Mouse (Mus musculus) midbrain, embryonic 14.5 days (tissue): ENCODE results near the gene 3110082I17Rik. TPM values are rescaled to one million over a fixed set of nuclear protein-coding genes. Genes with fewer than 3 reads are reported as not detected.
A peak's percentile ranks its signal among the peaks of the same experiment; 100 is the strongest.

Experiments
- ATAC-seq: fragments of 200-750 bp; cut with Nextera tagmentation; 2 replicates; pipeline ENCODE4 v1.8.0; 2017; ENCODE audit warnings: moderate number of reproducible peaks, moderate library complexity; ENCODE audit not compliant: low FRiP score, low TSS enrichment
- DNase-seq: peaks from one replicate; pipeline ENCODE4 v3.0.0-alpha.2; 2015
- H3K27ac ChIP-seq: fragments of 300-500 bp; sonication (generic); replicated peaks from 2 replicates; pipeline ENCODE4 v1.5.1; 2014; ENCODE audit warnings: mild to moderate bottlenecking, low read depth, low read length, moderate library complexity
- H3K27me3 ChIP-seq: fragments of 300-500 bp; sonication (generic); 2 replicates; pipeline ENCODE4 v1.6.1; 2014; ENCODE audit warnings: low read length, control low read depth, mixed read lengths; ENCODE audit not compliant: control insufficient read depth, insufficient read depth
- H3K36me3 ChIP-seq: fragments of 300-500 bp; sonication (generic); 2 replicates; pipeline ENCODE4 v1.6.1; 2014; ENCODE audit warnings: low read length, control low read depth; ENCODE audit not compliant: control insufficient read depth, insufficient read depth
- H3K4me1 ChIP-seq: fragments of 300-500 bp; sonication (generic); 2 replicates; pipeline ENCODE4 v1.6.1; 2014; ENCODE audit warnings: mild to moderate bottlenecking, antibody characterized with exemption, low read length, control low read depth; ENCODE audit not compliant: control insufficient read depth, insufficient read depth
- H3K4me2 ChIP-seq: fragments of 300-500 bp; sonication (generic); 2 replicates; pipeline ENCODE4 v1.6.1; 2014; ENCODE audit warnings: mild to moderate bottlenecking, low read length, moderate library complexity
- H3K4me3 ChIP-seq: fragments of 300-500 bp; sonication (generic); replicated peaks from 2 replicates; pipeline ENCODE4 v1.5.1; 2014; ENCODE audit warnings: low read depth, low read length
- H3K9ac ChIP-seq: fragments of 300-500 bp; sonication (generic); replicated peaks from 2 replicates; pipeline ENCODE4 v1.6.1; 2014; ENCODE audit warnings: mild to moderate bottlenecking, low read length, moderate library complexity
- H3K9me3 ChIP-seq: fragments of 300-500 bp; sonication (generic); 2 replicates; pipeline ENCODE4 v1.6.1; 2016; ENCODE audit warnings: low read length, control low read depth, mixed read lengths; ENCODE audit not compliant: control insufficient read depth
- WGBS: fragments of 180-500 bp; shearing (Covaris S2); extraction: QIAGEN DNeasy Blood & Tissue Kit; methylation state at CpG from one replicate; pipeline ENCODE4 v1.1.7; 2014; 5-methylcytosine and 5-hydroxymethylcytosine counted together
- polyA plus RNA-seq: library from polyadenylated mRNA; unstranded; fragments of >200 nt; fragmentation: Nextera tagmentation; extraction: Ambion mirVana; gene quantifications from 2 replicates; pipeline ENCODE4 v1.2.1, GENCODE M21; 2014

3110082I17Rik gene
- polyA plus RNA-seq, 1 experiment from 2014 or later, result 12.8 TPM

DNA sequence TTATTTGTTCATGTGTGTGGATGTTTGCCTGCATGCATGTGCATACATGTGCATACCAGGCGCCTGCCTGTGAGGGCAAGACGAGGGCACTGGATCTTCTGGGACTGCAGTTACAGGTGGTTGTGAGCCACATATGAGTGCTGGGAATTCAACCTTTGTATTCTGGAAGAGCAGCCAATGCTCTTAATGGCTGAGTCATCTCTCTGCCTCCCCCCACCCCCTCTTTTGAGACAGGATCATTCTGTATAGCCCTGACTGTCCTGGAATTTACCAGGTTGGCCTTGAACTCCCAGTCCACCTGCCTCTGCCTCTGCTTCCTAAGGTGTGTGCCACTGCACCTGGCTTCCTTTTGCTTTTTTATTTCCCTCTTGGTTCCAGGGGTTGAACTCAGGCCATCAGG lies 85.5 kb downstream of the 3110082I17Rik start:
- Histone ChIP-seq H3K4me1 (peaks cover 15% of the 10 kb centered on the region), H3K9me3 (no peaks in the 10 kb centered on the region), H3K4me3 (no peak overlapping the region), H3K27ac (no peak overlapping the region), H3K36me3 (no peaks in the 10 kb centered on the region), H3K27me3 (no peaks in the 10 kb centered on the region), H3K9ac (no peak overlapping the region), H3K4me2 (no peak overlapping the region)
- DNase-seq (no peak), ATAC-seq (no peak)
- 82% methylated on average over 2 of the region's 2 CpGs for WGBS

- Histone ChIP-seq H3K4me2 (no peak overlapping the region), H3K9ac (no peak overlapping the region)
- no peak for ATAC-seq
Measured at GRCm38 (mm10) chr5:139373889-139374444, 86.4 kb downstream of the 3110082I17Rik start.

GRCm38 (mm10) chr5:139373126-139373525 lies 87.2 kb downstream of the 3110082I17Rik start:
- Histone ChIP-seq H3K4me3 (no peak overlapping the region), H3K9me3 (no peaks in the 10 kb centered on the region), H3K36me3 (no peaks in the 10 kb centered on the region), H3K4me1 (peaks cover 15% of the 10 kb centered on the region), H3K27me3 (no peaks in the 10 kb centered on the region), H3K4me2 (no peak overlapping the region), H3K9ac (no peak overlapping the region), H3K27ac (no peak overlapping the region)
- DNase-seq, result no peak
- no peak for ATAC-seq
- 79% methylated on average over 3 of the region's 3 CpGs for WGBS

More at GRCm38 (mm10) chr5:139373889-139374444, 86.4 kb downstream of the 3110082I17Rik start:
- no peak overlapping the region for H3K27ac ChIP-seq
- no peak for DNase-seq
- 82% methylated on average over 6 of the region's 6 CpGs for WGBS
- no peak overlapping the region for H3K4me3 ChIP-seq
- H3K27me3 ChIP-seq, result no peaks in the 10 kb centered on the region
- no peaks in the 10 kb centered on the region for H3K9me3 ChIP-seq
- peaks cover 15% of the 10 kb centered on the region for H3K4me1 ChIP-seq
- no peaks in the 10 kb centered on the region for H3K36me3 ChIP-seq

- H3K27me3 ChIP-seq, result no peaks in the 10 kb centered on the region
- no peaks in the 10 kb centered on the region for H3K9me3 ChIP-seq
- DNase-seq (peak; percentile 96), ATAC-seq (peak; percentile 94)
- 2% methylated on average over 39 of the region's 39 CpGs for WGBS
- H3K27ac ChIP-seq, result peak overlapping the region; percentile 80
- peak overlapping the region; percentile 88 for H3K9ac ChIP-seq
- peak overlapping the region; percentile 61 for H3K4me3 ChIP-seq
- peaks cover 15% of the 10 kb centered on the region for H3K4me1 ChIP-seq
- no peaks in the 10 kb centered on the region for H3K36me3 ChIP-seq
- peak overlapping the region; percentile 87 for H3K4me2 ChIP-seq
Measured at GRCm38 (mm10) chr5:139371631-139372401, 88.5 kb downstream of the 3110082I17Rik start.

DNA sequence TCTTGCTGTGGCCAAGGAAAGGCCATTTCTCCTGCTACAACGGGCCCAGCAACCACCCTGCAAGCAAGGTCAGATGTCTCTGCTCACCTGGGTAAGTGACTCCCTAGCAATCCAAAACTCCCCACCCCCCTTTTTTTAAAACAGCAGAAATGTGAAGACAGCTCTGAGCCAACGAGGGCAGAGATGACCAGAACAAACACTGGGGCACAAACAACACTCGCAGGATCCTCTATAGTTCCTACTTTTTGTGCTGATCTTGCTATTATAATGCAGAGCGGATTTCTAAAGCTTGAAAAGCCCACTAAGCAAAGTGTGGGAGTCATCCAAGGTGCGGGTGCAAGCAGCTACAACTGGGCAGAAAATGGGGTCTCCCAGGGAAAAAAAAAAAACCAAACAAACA lies 89.2 kb downstream of the 3110082I17Rik start:
- Histone ChIP-seq H3K27me3 (no peaks in the 10 kb centered on the region), H3K9ac (peak overlapping the region; percentile 88; the same call in 1 of the 2 replicates), H3K36me3 (no peaks in the 10 kb centered on the region), H3K9me3 (no peaks in the 10 kb centered on the region), H3K27ac (no peak overlapping the region), H3K4me3 (peak overlapping the region; percentile 61; the same call in 1 of the 2 replicates), H3K4me1 (peaks cover 15% of the 10 kb centered on the region), H3K4me2 (peak overlapping the region; percentile 87)
- no peak for ATAC-seq
- 59% methylated on average over 5 of the region's 5 CpGs for WGBS
- DNase-seq, result no peak

GRCm38 (mm10) chr5:139370336-139370735 lies 90.0 kb downstream of the 3110082I17Rik start:
- Histone ChIP-seq H3K27me3 (no peaks in the 10 kb centered on the region), H3K9me3 (no peaks in the 10 kb centered on the region), H3K36me3 (no peaks in the 10 kb centered on the region), H3K4me3 (no peak overlapping the region), H3K4me2 (no peak overlapping the region), H3K9ac (no peak overlapping the region), H3K4me1 (peaks cover 15% of the 10 kb centered on the region), H3K27ac (no peak overlapping the region)
- 87% methylated on average over 6 of the region's 6 CpGs for WGBS
- ATAC-seq (no peak), DNase-seq (no peak)

- H3K4me3 ChIP-seq, result no peak overlapping the region
- ATAC-seq, result no peak
- no peak for DNase-seq
Measured at GRCm38 (mm10) chr5:139368638-139369320, 91.5 kb downstream of the 3110082I17Rik start.

DNA sequence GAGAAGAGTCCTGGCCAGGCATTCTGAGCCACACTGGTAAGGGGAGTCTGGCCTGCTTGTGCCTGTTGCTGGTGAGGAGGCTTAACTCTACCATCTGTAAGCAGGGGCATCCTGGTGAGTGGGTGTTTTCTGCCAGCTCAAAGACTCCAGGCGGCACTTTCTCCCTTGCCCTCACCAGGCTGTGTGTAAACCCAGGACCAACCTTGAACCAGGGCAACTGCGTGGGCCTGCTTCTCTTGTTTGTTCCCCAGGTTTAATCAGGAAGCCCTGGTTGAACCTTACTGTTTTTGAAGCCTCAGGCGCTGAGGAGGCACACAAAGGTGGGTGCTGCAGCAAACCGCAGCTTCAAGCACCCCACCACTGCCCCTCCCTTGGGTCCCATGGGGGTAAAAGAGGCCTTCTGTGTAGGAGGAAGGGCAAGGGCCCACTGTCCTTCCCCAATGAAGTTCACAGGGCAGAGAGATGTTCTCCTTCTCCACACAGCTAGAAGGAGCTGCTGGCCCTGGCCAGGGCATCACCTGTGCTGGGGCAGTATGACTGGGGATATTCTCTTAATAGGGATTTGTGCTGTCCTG lies 92.4 kb downstream of the 3110082I17Rik start:
- no peak for DNase-seq
- no peaks in the 10 kb centered on the region for H3K36me3 ChIP-seq
- H3K27ac ChIP-seq, result no peak overlapping the region
- 92% methylated on average over 4 of the region's 4 CpGs for WGBS
- H3K4me2 ChIP-seq, result no peak overlapping the region
- H3K9me3 ChIP-seq, result no peaks in the 10 kb centered on the region
- H3K27me3 ChIP-seq, result no peaks in the 10 kb centered on the region
- H3K4me1 ChIP-seq, result peaks cover 15% of the 10 kb centered on the region
- no peak for ATAC-seq
- no peak overlapping the region for H3K4me3 ChIP-seq
- no peak overlapping the region for H3K9ac ChIP-seq

More at GRCm38 (mm10) chr5:139368638-139369320, 91.5 kb downstream of the 3110082I17Rik start:
- 88% methylated on average over 11 of the region's 11 CpGs for WGBS
- Histone ChIP-seq H3K36me3 (no peaks in the 10 kb centered on the region), H3K4me2 (no peak overlapping the region), H3K4me1 (peaks cover 15% of the 10 kb centered on the region), H3K9me3 (no peaks in the 10 kb centered on the region), H3K27ac (no peak overlapping the region), H3K9ac (no peak overlapping the region), H3K27me3 (no peaks in the 10 kb centered on the region)
